Mouse (Mus musculus): ENCODE results near the gene Tuba1b.

DNA sequence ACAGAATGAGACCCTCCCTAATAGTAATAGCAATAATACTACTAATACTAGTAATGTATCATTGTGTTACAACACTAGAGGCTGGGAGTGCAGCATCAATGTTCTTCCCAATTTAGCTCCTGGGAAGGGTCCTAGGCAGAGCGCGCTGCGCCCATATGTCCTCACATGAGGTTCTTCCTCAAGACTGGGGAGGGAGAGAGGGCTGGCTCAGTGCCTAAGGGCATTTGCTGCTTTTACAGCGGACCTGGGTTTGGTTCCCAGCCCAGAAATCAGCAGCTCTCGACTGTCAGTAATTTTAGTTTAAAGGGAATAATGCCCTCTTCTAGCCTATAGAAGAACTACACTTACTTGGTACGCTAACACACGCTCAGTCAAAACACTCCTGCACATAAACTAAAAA, 46.8 kb downstream of the Tuba1b start:
- TF ChIP-seq CTCF (IDR thresholded peaks at IDR 0.05; ENCODE audit: low read depth) (no peak), EP300 (IDR thresholded peaks at IDR 0.05; ENCODE audit: low read depth) (no peak)
